Mouse (Mus musculus): ENCODE results near the gene Rab11a.

- TF ChIP-seq CTCF (IDR thresholded peaks at IDR 0.05; ENCODE audit: low read depth) (no peak), EP300 (IDR thresholded peaks at IDR 0.05; ENCODE audit: low read depth) (no peak)
Measured at GRCm38 (mm10) chr9:64739001-64739400, 1.4 kb upstream of the Rab11a start.
